Mouse (Mus musculus) CD4-positive naive resting alpha-beta T cell, adult 57 days (primary cell): Measurements from ENCODE around the gene Kcnk6. TPM values are rescaled to one million over a fixed set of nuclear protein-coding genes. Genes with fewer than 3 reads are reported as not detected.

Experiments
- total RNA-seq: library from RNA; stranded (reverse); gene quantifications from one replicate; pipeline ENCODE4 v1.2.4, GENCODE M21; 2023

Gene Kcnk6
- total RNA-seq, result 1.3 TPM

GRCm38 (mm10) chr7:29232247-29233013 is at the start of gene Kcnk6:
Kcnk6 (minus strand) TSS chr7:29232515.

GRCm38 (mm10) chr7:29281201-29282073 is 49.1 kb upstream of the Kcnk6 start, which contains the start of gene Spint2:
Spint2 (minus strand) TSS chr7:29281912.

GRCm38 (mm10) chr7:29248261-29248841 is 16.0 kb upstream of the Kcnk6 start, which contains the start of gene 2200002D01Rik:
2200002D01Rik (minus strand) TSS chr7:29248466.

GRCm38 (mm10) chr7:29238019-29238967 is 6.0 kb upstream of the Kcnk6 start, which contains the start of gene Yif1b:
Yif1b (plus strand) TSS chr7:29238329.

GRCm38 (mm10) chr7:29213675-29214082 is 18.6 kb downstream of the Kcnk6 start, which contains the start of gene Catsperg1:
Catsperg1 (minus strand) TSS chr7:29214035.

GRCm38 (mm10) chr7:29180077-29180853 is 52.0 kb downstream of the Kcnk6 start, which contains the start of gene Psmd8:
Psmd8 (minus strand) TSS chr7:29180701.

Other genes with a start within 250 kb of the Kcnk6 start
- gene Ryr1, start 107.3 kb downstream of the Kcnk6 start, total RNA-seq, result not detected
- 2.9 TPM for gene Rasgrp4, start 97.7 kb downstream of the Kcnk6 start, total RNA-seq
- 36.9 TPM for gene Fam98c, start 76.3 kb downstream of the Kcnk6 start, total RNA-seq
- not detected for gene Ggn, start 62.3 kb downstream of the Kcnk6 start, total RNA-seq
- gene Spred3, start 62.1 kb downstream of the Kcnk6 start, total RNA-seq, result 1.0 TPM
- gene Psmd8, start 51.8 kb downstream of the Kcnk6 start, total RNA-seq, result 152 TPM
- 0.77 TPM for gene Catsperg1, start 18.5 kb downstream of the Kcnk6 start, total RNA-seq
- 23.8 TPM for gene Yif1b, start 5.8 kb upstream of the Kcnk6 start, total RNA-seq
- 1.2 TPM for gene 2200002D01Rik, start 16.0 kb upstream of the Kcnk6 start, total RNA-seq
- gene Spint2, start 49.4 kb upstream of the Kcnk6 start, total RNA-seq, result 78.7 TPM
- gene Ppp1r14a, start 56.8 kb upstream of the Kcnk6 start, total RNA-seq, result 1.8 TPM
- not detected for gene Dpf1, start 71.4 kb upstream of the Kcnk6 start, total RNA-seq